Mouse (Mus musculus) olfactory bulb, adult 2 months (tissue): ENCODE measurements around the gene Slc6a11.

Source experiments
- CTCF ChIP-seq: fragments of 200-500 bp; IDR thresholded peaks from 2 replicates; pipeline ENCODE4 v1.5.1; 2012; ENCODE audit warnings: low read depth, mild to moderate bottlenecking, low read length, moderate library complexity; ENCODE audit not compliant: insufficient read depth
- POLR2A ChIP-seq: fragments of 200-500 bp; IDR thresholded peaks from 2 replicates; pipeline ENCODE4 v1.6.1; 2012; ENCODE audit warnings: mild to moderate bottlenecking, low read depth, low read length, moderate library complexity; ENCODE audit not compliant: insufficient read depth

GRCm38 (mm10) chr6:114227378-114227777 lies 96.3 kb downstream of the Slc6a11 start:
- TF ChIP-seq CTCF (no peak), POLR2A (no peak)
